Mouse (Mus musculus) small intestine, adult 2 months (tissue): ENCODE data around the gene Itga9.

Experiments used
- CTCF ChIP-seq: fragments of 200-500 bp; IDR thresholded peaks from 2 replicates; pipeline ENCODE4 v1.5.1; 2012; ENCODE audit warnings: low read depth, mild to moderate bottlenecking, control low read depth, inconsistent platforms, low read length, moderate library complexity, mixed read lengths; ENCODE audit not compliant: insufficient replicate concordance, insufficient read length; ENCODE audit errors: extremely low read depth
- POLR2A ChIP-seq: fragments of 200-500 bp; IDR thresholded peaks from 2 replicates; pipeline ENCODE4 v1.6.1; 2012; ENCODE audit warnings: low read depth, mild to moderate bottlenecking, control low read depth, inconsistent platforms, low read length, moderate library complexity

GRCm38 (mm10) chr9:118611958-118612581 is 5.6 kb downstream of the Itga9 start:
- TF ChIP-seq POLR2A (no peak), CTCF (no peak)
